Mouse (Mus musculus): Measurements from ENCODE around the gene Slc18b1.
"Not testable (repeated sequence)": the region's sequence is repeated elsewhere in the genome, so short reads cannot be mapped to it uniquely, and the experiment has no call there.

Slc18b1 gene

DNA sequence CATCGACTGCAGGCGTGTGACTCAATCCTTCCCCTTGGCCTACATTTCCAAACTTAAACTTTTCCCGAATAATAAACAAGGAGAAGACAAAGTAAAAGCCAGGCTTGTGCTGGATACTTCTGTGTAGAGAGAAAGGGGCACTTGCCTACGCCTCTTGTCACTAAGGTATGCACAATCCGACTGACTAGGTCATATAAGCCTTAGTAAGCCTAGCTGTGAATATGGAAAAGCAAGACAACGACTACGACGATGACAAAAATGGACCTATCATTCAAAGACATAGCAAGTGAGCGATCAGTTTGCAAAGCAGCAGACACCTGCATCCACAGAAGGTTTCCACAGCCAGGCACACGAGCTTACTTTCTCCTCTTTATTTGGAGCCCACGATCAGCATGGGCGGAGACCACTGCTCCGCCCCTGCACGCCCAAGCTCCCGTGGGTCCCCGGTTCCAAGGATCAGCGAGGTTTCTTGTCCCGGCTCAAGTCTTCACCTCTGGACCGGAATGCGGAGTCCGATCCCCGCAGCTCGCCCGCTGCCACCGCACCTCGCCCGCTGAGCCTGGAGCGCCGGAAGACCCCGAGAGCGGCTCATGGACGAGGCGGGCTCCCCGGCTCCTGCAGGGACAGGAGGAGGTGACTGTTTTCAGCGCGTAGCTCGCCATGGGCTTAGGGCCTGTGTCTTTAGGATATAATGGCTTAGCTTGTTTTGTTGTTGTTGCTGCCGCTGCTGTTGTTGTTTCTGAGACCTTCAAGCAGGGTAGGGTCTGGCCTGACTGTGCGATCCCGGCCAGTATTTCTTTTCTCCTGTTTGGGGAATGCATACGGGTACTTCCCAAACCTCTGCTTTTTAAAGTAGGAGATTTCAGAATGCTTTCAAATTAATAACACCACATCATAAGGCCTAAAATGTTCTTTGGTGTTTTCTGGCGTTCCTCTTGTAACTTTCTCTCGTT lies at the start of gene Slc18b1:
Gene Slc18b1 (plus strand): TSS at position 436 of the 953 bp plus-strand sequence.
- peak; percentile 53 for DNase-seq (ENCODE audit: low spot score)

DNA sequence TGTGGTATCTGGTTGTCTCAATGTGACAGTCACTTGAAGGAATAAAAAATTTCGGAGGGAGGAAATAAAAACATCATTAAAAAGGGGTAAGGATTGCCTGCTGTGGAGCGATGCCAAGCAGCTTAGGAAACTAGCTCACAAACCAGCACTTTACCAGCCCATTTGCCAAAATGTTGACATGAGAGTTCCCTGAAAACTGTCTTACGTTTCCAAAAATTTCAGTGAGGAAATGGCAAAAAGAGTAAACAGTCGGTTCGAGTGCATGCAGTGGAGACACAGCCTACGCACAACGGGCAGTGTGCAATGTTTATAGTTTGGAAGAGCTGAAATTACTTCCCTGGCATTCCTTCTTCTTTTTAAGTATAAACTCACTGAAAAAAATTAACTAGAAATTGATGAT lies 42.6 kb upstream of the Slc18b1 start:
- DNase-seq (ENCODE audit: low spot score): no peak

DNA sequence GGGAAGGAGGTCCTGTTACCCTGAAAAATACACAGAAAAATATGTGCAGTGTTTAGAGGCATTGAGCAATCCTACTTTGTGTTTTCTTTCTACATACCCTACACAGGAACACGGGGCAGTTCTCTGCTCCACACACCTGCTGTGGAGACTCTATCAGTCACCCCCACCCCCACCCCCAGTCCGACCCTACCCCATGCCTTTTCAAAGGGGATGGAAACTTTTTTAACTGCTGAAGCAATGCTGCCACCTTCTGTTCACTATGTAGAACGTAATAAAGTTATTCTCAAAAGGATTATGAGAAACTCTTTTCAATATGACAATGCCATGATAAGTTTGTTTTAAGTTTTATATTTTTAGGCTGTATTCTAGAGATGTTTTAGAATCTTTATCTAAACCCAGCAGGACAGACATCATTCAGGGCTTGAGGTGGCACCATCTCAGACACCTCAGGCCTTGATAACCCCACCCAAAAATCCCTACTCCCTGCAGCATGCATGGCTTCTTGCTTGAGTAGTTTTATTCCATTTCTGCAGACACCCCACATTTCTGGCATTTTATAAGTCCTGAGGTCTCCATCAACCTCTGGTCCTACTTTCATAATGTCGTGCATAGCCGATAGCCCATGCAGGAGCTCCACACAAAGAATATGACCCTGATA lies 19.4 kb upstream of the Slc18b1 start:
- no peak for DNase-seq (ENCODE audit: low spot score)

DNA sequence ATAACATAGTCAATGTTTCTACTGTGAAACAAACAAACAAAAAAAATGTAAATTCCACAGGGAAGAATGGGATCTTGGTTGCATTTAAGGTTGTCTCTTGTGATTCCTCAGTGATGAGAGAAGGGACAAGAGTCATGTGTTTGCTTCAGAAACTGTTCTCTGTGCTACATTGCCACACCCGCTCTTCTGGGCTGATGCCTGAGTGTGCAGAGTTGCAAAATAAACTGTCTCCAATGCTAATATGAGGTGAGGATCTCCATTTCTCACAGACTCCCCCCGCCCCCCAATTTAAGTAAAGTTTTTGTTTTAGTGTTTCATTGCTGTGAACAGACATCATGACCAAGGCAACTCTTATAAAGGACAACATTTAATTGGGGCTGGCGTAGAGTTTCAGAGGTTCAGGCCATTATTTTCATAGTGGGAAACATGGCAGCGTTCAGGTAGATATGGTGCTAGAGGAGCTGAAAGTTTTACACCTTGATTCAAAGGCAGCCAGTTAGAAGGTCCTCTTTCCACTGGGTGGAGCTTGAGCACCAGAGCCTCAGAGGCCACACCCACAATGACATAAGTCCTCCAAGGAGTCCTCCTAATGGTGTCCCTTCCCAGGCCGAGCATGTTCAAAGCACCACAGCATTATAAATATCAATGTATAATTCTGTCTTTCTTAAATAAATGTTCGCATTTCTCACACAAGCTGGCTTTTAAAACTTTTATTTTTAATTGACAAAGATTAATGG lies 16.1 kb upstream of the Slc18b1 start:
- no peak for DNase-seq (ENCODE audit: low spot score)

DNA sequence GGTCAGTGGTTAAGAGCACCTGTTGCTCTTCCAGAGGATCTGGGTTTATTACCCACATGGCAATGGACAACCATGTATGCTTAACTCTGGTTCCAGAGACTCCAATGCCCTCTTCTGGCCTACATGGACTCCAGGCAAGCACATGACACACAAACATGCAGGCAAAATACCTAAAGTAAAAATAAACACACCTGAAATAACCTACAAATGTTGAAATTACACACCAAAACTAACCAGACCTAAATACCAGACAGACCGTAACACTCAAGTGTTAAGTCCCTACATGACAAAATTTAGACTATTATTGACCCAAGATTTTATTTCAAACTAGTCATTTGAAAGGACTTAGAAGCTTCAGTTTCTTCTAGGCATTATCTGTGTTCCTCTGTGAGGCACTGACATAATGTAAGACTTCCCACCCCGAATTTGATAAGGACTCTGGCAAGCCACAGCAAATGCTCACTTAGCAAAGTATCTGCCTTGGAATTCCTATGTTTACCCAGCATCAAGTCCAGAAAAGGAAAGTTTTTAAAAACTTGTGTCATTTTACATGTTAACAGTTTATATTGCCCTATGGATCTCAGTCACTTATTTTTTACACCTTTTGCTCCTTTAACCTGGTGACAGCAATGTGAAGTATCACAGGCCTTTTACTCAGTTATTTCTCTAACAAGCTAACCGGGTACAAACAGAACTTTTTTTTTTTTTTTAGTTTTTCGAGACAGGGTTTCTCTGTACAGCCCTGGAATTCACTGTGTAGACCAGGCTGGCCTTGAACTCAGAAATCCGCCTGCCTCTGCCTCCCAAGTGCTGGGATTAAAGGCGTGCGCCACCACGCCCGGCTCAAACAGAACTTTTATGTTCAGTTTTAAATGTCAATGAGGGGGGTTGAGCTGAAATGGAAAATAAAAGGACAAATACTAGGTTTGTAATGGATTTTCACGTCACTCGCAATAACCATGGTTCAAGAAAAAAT lies 14.7 kb upstream of the Slc18b1 start:
- DNase-seq (ENCODE audit: low spot score): no peak

DNA sequence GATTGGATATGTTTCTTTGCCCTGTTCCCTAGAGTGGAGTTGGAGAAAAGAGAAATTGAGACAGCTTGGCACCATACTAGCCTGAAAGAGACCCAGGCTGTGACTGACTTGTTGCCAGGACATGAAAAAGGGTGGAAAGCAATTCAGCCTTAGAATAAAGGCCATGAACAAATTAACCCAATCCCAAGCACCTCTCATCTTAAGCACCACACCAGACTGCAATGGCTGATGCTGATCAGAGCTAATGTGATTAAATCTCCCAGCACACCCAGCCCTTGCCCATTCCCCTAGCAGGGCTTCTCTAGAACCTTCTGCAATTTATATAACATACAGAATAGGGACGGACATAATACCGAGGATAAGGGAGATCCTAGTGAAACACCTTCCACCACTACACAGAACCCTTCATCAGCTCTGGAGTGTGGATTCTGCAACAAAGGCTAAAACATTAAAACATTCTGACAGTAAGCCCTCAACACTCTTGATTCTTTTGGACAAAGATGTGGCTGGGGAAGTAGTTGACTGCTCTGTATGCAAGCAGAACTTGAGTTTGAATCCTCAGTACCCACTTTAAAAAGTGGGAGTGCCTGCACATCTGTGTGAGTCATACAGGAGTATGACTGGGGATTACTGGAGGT lies 13.8 kb upstream of the Slc18b1 start:
- no peak for DNase-seq (ENCODE audit: low spot score)

DNA sequence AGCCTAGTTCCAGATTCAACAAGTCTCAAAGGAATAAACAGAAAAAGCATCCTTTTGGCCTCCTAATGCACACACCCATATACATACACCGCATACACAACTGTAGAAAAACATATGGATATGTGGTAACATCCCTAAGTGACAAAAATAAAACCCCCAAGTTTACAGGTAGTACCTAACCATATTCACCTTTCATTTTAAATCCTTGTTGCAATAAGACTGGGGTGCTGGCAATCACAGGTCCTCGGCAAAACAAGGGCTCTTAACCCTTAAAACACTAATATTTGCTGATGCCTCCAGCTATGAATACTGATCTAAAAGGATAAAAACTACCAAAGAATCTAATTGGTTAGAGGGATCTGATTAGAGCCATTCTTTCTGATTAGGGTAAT lies 13.3 kb upstream of the Slc18b1 start:
- DNase-seq (ENCODE audit: low spot score): no peak

DNA sequence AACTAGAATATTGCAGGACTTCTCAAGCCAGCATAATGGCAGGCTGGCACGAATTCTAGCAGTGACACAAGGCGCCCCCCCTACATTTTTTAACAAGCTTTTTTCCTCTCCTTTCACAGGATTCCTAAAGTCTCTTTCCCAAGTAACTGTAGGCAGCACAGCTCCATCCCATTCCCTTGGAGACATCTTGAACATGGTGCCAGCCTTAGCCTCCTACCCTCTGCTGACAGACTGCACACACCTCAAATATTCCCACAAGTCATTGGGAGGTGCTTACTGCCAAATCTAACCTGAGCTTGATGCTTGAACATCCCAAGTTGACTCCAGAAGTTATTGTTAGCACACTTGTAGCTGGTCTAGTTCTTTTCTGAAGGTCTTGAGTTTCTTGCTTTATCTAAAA lies 12.7 kb upstream of the Slc18b1 start:
- DNase-seq (ENCODE audit: low spot score): no peak

DNA sequence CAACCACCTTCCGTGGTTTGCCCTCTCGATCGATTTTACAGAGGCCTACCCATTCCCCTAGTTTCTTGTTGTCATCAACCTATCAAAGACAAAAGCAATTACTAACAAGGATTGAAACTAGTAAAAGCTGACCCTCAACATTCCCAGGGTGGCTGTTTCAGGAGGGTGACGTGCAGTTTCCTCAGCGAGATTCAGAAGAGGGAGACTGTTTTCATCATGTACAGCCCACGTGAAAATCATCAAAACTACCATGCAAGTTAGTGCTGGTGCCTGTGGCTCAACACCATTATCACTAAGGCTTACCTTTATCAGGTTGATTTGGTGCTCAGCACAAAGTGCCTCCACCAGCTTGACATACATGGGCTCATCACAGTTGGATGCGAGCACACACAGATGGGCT lies 11.2 kb upstream of the Slc18b1 start:
- DNase-seq (ENCODE audit: low spot score): not testable (repeated sequence)

DNA sequence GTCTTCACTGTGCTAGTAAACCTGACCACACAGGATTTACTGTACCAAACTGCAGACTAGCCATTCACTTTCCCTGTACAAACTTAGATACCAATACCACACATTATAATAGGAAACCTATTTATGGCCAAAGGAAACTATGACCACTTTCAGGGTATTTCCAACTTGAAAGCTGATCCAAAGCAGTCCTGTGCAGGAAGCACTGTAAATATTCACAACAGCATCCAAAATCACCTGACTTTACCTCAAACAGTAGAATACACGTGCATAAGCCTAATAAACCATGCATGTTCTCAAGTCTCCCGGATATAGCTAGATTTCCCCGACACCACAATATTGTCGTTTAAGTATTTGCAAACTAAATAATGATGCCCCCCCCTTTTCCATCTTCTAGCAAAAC lies 10.7 kb upstream of the Slc18b1 start:
- DNase-seq (ENCODE audit: low spot score): no peak

DNA sequence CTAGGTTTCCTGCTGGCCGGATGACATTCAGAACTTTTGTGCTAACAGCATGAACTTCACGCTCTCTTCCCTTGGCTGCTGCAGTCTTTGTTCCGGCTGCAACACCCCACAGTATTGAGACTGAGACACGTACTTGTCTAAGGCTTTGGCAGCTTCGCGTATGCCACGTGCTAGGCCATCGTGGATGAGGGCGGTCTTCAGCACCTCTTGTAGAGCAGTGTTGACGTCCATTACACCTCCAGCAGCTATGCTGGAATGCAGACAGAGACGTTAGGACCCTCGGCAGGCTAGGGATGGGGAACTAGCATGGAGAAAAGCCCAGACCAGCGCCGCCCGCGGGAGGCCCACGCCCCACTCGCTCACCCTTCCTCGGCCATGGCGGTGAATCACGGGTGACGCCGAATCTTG lies 10.2 kb upstream of the Slc18b1 start:
- DNase-seq (ENCODE audit: low spot score): not testable (repeated sequence)

DNA sequence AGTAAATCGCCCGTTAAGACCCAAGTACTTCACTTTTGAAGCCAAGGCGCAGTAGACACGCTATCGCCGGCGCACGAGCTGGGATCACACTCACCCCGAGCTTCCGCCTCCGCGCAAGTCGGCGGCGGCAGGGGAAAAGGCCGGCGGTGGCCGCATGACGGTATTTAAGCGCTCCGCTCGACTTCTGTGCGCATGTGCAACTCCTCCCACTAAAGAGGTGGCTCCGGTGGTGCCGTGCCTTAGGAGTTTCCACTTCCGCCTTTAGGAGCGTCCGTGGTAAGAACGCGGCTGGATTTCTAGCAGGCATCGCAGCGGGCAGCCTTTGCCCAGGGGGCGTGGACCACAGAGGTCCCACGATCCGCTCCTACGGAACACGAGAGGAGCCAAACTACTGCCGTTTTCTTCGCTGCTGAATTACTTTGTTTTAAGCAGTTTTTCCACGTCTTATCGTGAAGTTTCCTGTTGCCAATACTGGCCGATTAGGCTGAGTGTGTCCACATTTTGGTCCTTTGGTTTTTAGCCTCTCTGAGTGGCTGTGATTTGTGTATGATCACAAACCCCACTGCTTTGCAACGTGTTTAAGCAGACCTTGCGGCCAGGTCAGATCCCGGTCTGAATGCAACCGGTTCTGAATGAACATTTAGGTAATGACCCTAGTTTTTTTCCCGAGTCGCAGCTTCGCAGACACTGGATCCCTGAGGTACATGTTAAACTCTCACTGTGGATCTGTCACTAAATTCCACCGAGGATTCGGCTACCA lies 9.5 kb upstream of the Slc18b1 start, which contains the start of gene Rps12:
Gene Rps12 (minus strand): TSS at position 214 of the 760 bp plus-strand sequence.
- DNase-seq (ENCODE audit: low spot score): peak; percentile 97

DNA sequence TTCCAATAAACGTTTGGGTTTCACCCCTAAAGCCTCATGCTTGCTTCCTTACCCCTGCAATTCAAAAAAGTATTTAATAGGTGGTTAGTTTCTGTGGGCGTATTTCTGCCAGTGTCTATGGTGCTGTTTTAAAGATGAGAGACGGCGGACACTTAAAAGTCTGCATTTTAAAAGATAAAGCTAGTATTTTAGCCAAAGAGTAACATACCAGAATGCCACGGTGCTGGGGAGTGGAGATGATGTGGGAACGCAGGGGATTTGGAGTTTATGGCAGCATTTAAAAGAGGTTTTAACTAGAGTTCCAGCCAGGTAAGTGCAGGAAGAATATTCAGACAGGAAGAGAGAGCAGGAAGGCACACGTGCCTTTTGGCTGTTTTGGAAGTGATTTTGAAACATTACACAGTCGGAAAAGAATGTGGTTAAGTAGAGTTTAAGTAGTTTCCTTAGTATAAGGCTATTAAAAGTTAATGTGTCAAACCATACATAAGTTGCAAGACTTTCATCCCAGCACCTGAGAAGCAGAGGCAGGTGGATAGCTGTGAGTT lies 8.7 kb upstream of the Slc18b1 start:
- DNase-seq (ENCODE audit: low spot score): no peak

DNA sequence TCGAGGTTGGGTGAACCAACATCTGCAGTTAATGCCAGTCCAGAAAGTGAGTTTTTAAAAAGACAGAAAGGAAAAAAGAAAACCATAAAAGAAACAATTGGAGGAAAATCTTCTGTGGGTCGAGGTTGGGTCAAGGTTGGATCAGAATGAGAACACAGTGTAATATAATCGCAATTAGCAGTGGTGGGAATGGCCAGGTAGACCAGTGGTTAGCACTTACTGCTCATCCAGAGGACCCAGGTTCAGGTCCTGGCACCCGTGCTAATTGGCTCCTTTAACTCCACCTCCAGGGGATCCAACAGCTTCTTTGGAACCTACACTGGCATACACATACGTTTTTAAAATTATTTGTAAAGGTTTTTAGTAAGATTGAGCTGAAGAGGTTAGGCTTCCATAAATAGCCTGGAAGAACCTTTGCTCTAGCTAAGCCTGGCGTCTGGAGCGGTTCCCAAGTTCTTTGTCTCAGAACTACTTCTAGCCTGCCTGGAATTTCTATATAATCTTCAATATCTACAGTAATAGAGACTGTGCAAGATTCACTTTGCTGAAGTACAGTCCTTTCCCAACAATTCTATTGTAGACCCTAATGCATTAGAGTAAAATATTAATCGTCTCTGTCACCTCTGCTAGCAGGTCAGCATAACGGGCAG lies 790 bp upstream of the Slc18b1 start:
- no peak for DNase-seq (ENCODE audit: low spot score)

DNA sequence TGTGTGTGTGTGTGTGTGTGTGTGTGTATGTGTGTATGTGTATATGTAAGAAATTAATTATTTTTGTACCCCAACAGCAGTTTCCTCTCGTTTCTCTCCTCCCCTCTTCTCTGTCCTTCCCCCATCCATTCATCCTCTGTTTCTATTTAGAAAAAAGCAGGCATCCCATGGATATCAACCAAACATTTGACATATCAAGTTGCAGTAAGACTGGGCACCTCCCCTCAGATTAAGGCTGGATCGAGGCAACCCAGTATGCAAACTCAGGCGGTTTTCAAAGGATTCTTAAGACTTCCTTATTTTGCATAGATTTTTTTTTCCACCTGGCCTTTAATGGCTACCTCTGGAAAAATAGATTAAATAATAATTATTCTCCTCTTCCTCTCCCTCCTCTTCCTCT lies 820 bp downstream of the Slc18b1 start:
- no peak for DNase-seq (ENCODE audit: low spot score)

DNA sequence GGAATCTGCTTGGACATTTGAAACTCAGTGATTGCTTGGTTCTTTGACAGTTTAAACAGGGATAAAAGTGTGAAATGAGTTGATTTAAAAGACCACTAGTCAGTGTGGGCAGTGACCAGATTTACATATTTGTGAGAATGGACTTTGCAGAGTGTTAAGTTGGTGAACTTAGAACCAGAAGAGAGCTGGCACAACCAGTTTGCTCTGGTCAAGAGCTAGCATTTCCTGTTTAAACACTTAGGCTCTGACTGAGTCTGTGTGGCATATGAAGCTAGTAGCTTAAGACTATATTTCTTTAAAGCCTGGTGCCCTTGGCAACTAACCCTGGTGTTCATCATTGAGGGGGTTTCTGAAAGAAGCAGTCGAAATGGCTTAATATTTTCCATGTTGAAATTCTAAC lies 1.4 kb downstream of the Slc18b1 start:
- no peak for DNase-seq (ENCODE audit: low spot score)

DNA sequence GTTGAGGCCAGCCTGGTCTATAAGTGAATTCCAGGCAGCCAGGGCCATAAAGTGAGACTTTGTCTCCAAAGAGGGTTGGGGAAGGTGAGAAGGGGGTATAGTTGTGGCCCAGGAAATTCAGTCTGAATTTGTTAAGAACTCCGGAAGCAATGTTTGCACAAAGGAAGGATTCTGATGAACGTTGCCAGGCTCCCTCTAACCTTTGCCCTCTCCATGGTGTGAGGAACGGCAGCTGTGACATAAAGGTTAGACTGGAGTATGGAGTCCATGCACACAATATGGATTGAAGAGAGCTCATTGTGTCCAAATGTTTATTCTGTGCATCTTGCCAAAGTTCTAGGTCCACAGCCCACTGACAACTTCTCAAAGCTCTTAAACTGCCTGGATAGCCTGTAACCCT lies 3.1 kb downstream of the Slc18b1 start:
- peak; percentile 66 for DNase-seq (ENCODE audit: low spot score)

DNA sequence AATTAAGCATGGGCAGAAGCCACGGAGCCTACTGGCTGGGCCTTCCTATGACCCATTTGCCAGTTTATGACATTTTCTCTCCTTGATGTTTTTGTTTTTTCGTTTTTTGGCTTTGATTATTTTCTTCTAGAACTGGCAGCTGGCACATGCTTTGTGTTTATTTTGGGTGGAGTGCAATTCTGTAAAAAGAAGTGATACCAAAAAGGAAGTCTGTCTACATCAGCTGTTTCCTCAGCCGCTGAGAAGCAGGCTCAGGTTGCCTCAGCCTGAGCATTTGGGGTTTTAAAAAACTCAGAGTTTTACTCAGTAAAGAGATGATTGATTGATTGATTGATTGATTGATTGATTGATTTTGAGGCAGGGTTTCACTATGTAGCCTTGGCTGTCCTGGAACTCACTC lies 6.1 kb downstream of the Slc18b1 start:
- no peak for DNase-seq (ENCODE audit: low spot score)

DNA sequence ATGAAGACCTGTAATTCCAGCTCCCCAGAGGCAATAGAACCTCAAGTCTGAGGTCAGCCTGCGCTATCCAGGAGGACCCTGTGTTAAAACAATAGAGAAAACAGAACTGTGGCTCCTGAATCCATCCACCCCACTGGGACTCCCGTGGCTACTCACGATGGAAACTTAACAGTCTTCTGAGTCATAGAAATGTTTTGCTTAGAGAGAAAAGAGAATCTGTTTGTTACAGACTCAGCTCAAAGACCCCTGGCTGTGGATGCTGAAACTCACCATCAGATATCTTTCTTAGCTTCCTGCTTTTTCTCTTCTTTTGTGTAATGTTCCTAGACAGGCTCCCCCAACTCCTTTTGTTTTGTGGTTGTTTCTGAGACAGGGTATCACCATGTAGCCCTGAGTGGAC lies 7.9 kb downstream of the Slc18b1 start:
- no peak for DNase-seq (ENCODE audit: low spot score)
